Mouse (Mus musculus) kidney, postnatal 0 days (tissue): ENCODE results near the gene Mrpl39. TPM values are rescaled to one million over a fixed set of nuclear protein-coding genes. Genes with fewer than 3 reads are reported as not detected.
A peak's percentile ranks its signal among the peaks of the same experiment; 100 is the strongest.

Experiments used
- ATAC-seq: fragments of 200-750 bp; cut with Nextera tagmentation; replicated peaks from 2 replicates; pipeline ENCODE4 v1.8.0; 2017; ENCODE audit warnings: low read depth, moderate number of reproducible peaks, moderate TSS enrichment, moderate library complexity; ENCODE audit not compliant: low FRiP score
- DNase-seq: peaks from one replicate; pipeline ENCODE4 v3.0.0-alpha.2; 2016; ENCODE audit warnings: low spot score
- H3K27ac ChIP-seq: fragments of 300-500 bp; sonication (generic); 2 replicates; pipeline ENCODE4 v1.5.1; 2014; ENCODE audit warnings: mild to moderate bottlenecking
- H3K27me3 ChIP-seq: fragments of 300-500 bp; sonication (generic); 2 replicates; pipeline ENCODE4 v1.6.1; 2014; ENCODE audit warnings: low read length, mixed read lengths; ENCODE audit not compliant: insufficient read depth
- H3K36me3 ChIP-seq: fragments of 300-500 bp; sonication (generic); 2 replicates; pipeline ENCODE4 v1.6.1; 2014; ENCODE audit warnings: low read length, mixed read lengths; ENCODE audit not compliant: insufficient read depth
- H3K4me1 ChIP-seq: fragments of 300-500 bp; sonication (generic); replicated peaks from 2 replicates; pipeline ENCODE4 v1.6.1; 2014; ENCODE audit warnings: antibody characterized with exemption, low read length, mixed read lengths; ENCODE audit not compliant: insufficient read depth
- H3K4me2 ChIP-seq: fragments of 300-500 bp; sonication (generic); 2 replicates; pipeline ENCODE4 v1.6.1; 2014; ENCODE audit warnings: mild to moderate bottlenecking, low read length, moderate library complexity, mixed read lengths
- H3K4me3 ChIP-seq: fragments of 300-500 bp; sonication (generic); replicated peaks from 2 replicates; pipeline ENCODE4 v1.5.1; 2014; ENCODE audit warnings: low read depth, low read length
- H3K9ac ChIP-seq: fragments of 300-500 bp; sonication (generic); 2 replicates; pipeline ENCODE4 v1.6.1; 2014; ENCODE audit warnings: low read depth, low read length
- H3K9me3 ChIP-seq: fragments of 300-500 bp; sonication (generic); replicated peaks from 2 replicates; pipeline ENCODE4 v1.6.1; 2016; ENCODE audit warnings: low read length, inconsistent platforms, mixed read lengths
- CTCF ChIP-seq: IDR thresholded peaks from 2 replicates; pipeline ENCODE4 v1.5.1; 2016; ENCODE audit warnings: antibody characterized with exemption, low read depth, mild to moderate bottlenecking, moderate library complexity
- WGBS: fragments of 180-500 bp; shearing (Covaris S2); extraction: QIAGEN DNeasy Blood & Tissue Kit; methylation state at CpG from one replicate; pipeline ENCODE4 v1.1.7; 2014; 5-methylcytosine and 5-hydroxymethylcytosine counted together
- polyA plus RNA-seq: library from polyadenylated mRNA; unstranded; fragments of >200 nt; fragmentation: Nextera tagmentation; extraction: Ambion mirVana; gene quantifications from 2 replicates; pipeline ENCODE4 v1.2.1, GENCODE M21; 2015

Gene Mrpl39
- 45.5 and 46.3 TPM in 2 replicates for polyA plus RNA-seq

DNA sequence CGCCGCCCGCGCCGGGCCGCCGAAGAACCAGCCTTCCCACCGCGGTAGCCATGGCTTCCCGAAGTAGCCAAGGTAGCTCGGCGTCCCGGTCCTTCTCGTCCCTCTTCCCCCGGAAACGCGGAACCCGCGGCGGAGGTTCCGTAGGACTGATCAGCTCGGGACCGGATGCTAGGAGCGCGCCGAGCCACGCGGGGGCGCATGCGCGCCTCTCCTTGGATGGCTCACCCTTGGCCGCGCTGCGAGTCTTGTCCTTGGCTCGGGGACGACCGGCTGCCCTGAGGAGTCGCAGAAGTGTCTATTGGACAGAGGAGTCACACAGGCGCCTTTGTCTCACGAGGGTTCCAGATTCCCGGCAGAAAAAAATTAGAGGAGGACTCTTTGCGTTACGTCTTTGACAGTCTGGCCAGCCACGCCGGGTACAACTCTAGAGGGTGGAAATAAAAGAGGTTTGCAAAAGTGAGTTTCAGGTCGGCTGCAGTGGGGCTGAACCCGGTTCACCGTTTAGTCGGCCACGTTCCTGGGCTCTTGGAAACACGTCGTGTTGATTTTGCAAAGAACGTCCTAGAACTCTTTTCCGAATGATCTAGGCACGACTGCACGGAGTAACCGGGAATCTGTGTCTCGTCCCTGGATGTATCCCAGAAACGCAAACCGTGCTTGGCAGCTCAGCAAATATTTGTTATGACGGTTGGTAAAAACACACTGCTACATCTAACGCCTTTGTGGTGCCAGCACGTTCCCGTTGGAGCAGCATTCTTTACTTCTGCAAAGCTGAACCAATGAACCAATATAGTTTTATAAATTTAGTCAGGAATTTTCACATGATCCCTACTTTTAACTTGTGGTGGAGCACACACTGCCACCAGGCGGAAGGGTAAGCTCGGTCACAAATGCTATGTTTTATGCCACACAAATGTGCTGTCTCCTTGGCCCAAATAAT, at the start of gene Mrpl39:
TSS of gene Mrpl39 (minus strand) at position 577 of the 940 bp plus-strand sequence.
- Histone ChIP-seq H3K9ac (peak within 1 kb of the TSS; percentile 86), H3K27me3 (no peaks in the 10 kb centered on the region), H3K4me2 (peak within 1 kb of the TSS; percentile 80), H3K9me3 (no peaks in the 10 kb centered on the region), H3K27ac (peak within 1 kb of the TSS; percentile 48; the same call in 1 of the 2 replicates), H3K4me3 (peak within 1 kb of the TSS; percentile 81), H3K4me1 (peaks cover 5% of the 10 kb centered on the region), H3K36me3 (peaks cover 8% of the 10 kb centered on the region; the same call in 1 of the 2 replicates)
- TF ChIP-seq CTCF: peak; percentile 90
- DNase-seq (peak; percentile 95), ATAC-seq (peak; percentile 100)
- WGBS: under 1% methylated on average over 66 of the region's 66 CpGs

DNA sequence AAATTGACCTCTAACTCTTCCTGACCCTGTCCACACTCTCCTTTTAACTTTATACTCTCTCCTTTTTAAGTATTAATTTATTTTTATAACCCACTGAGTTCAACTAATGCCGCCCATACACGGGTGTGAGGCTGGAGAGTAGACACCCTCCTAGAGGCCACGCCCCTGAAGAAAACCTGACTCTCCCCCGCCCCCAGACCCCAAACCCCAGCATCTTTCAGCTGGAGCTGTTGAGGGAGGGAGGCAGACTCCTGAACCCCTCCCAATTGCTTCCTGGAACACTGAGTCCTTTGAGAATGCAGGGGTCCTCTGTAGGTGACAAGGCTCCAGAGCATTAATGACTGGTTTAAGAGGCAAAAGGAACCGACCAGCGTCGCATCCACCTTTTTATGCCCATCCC, 49.4 kb upstream of the Mrpl39 start:
- Histone ChIP-seq H3K9me3 (no peaks in the 10 kb centered on the region), H3K27me3 (no peaks in the 10 kb centered on the region), H3K4me1 (no peaks in the 10 kb centered on the region)

DNA sequence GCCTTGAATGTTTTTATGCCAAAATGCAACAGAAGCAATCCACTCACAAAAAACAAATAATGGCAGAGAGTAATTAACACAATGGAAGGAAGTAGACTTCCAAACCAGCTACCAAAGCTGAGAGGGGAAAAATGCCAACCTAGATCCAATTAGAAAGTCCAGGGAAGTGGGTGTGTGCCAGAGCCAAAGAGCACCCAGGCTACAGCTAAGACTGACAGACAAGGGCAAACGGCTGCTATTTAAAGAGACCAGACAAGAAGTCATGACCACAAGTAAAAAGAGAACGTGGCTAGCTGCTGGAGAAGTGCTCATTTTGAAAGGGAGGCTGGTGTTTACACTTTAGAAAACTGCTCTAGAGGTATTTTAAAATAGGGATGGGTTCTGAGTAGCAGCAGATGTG, 47.7 kb upstream of the Mrpl39 start:
- no peaks in the 10 kb centered on the region for H3K9me3 ChIP-seq
- DNase-seq (no peak), ATAC-seq (no peak)
- H3K9ac ChIP-seq: no peak overlapping the region
- H3K4me3 ChIP-seq: no peak overlapping the region
- no peaks in the 10 kb centered on the region for H3K4me1 ChIP-seq
- H3K36me3 ChIP-seq: no peaks in the 10 kb centered on the region
- no peak overlapping the region for H3K27ac ChIP-seq
- 59% methylated on average over 2 of the region's 2 CpGs for WGBS
- H3K27me3 ChIP-seq: no peaks in the 10 kb centered on the region
- no peak overlapping the region for H3K4me2 ChIP-seq
- TF ChIP-seq CTCF: no peak

More for the DNA sequence above, 49.4 kb upstream of the Mrpl39 start:
- 25% methylated on average over 7 of the region's 7 CpGs for WGBS
- ATAC-seq (no peak), DNase-seq (no peak)
- H3K4me2 ChIP-seq: no peak overlapping the region
- H3K36me3 ChIP-seq: no peaks in the 10 kb centered on the region
- TF ChIP-seq CTCF: no peak
- H3K27ac ChIP-seq: no peak overlapping the region
- H3K9ac ChIP-seq: no peak overlapping the region
- no peak overlapping the region for H3K4me3 ChIP-seq

DNA sequence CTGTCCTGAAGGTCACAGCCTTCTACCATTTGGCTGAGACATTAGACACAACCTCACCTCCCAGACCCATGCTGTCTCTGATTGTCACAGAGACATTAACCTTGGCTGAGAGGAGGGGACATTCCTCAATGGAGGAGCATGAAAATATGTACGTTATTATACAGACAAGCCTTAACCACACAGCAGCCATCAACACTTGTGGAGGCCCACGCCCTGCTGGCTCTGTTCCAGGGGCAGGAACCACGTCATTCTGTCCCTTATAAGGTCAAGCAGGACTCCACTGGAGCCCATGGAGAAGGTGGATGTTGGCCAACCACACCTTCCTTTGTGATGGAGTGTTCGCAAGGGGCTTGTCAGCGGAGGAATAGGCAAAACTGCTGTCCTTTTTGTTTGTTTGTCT, 44.2 kb upstream of the Mrpl39 start:
- H3K36me3 ChIP-seq: no peaks in the 10 kb centered on the region
- DNase-seq (no peak), ATAC-seq (no peak)
- TF ChIP-seq CTCF: no peak
- no peaks in the 10 kb centered on the region for H3K27me3 ChIP-seq
- whole genome bisulfite sequencing: 78% methylated on average over 5 of the region's 5 CpGs
- H3K4me2 ChIP-seq: no peak overlapping the region
- no peak overlapping the region for H3K4me3 ChIP-seq
- H3K9ac ChIP-seq: no peak overlapping the region
- no peak overlapping the region for H3K27ac ChIP-seq
- no peaks in the 10 kb centered on the region for H3K4me1 ChIP-seq
- H3K9me3 ChIP-seq: no peaks in the 10 kb centered on the region

DNA sequence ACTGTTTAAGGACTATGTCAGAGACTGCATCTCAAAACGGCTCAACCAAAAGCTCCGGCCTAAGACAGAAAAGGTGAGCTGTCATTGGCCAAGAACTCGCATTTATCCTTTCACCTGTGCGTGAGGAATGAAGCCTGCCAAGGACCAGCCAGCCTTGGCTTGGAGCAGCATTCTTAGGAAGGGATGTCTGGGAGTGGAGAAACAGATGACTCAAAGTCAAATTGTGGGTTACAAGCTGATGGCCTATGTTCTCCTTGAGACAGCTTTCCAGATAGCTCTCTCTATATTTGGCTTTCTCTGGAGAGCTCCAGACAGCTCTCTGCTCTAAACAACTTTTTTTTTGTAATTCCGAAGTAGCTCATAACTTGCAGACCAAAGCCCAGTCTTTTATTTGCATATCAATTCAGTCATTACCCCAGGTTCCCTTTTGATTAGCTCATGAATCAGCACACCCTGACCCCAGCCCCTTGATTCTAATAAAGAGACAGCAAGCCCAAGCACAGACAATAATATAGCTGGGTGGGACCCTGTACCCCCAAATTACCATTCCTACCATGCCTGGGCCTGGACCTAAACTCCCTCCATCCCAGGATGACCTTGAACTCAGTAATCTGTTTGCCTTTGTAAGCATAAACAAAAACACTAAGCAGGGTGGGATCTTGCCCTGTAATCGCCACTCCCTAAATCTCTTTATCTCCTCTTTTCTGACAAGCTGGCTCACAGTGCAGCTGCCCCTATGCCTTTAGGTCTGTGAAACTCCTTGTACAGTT, 43.5 kb upstream of the Mrpl39 start:
- H3K27ac ChIP-seq: no peak overlapping the region
- no peak overlapping the region for H3K9ac ChIP-seq
- no peak for ATAC-seq
- 87% methylated on average over 6 of the region's 6 CpGs for WGBS
- H3K4me1 ChIP-seq: 0 out of 2 replicates have a peak, but pooled peaks cover under 1% of the 10 kb centered on the region
- TF ChIP-seq CTCF: no peak
- no peak for DNase-seq
- H3K4me2 ChIP-seq: no peak overlapping the region
- no peaks in the 10 kb centered on the region for H3K36me3 ChIP-seq
- H3K9me3 ChIP-seq: no peaks in the 10 kb centered on the region
- H3K4me3 ChIP-seq: no peak overlapping the region
- no peaks in the 10 kb centered on the region for H3K27me3 ChIP-seq

DNA sequence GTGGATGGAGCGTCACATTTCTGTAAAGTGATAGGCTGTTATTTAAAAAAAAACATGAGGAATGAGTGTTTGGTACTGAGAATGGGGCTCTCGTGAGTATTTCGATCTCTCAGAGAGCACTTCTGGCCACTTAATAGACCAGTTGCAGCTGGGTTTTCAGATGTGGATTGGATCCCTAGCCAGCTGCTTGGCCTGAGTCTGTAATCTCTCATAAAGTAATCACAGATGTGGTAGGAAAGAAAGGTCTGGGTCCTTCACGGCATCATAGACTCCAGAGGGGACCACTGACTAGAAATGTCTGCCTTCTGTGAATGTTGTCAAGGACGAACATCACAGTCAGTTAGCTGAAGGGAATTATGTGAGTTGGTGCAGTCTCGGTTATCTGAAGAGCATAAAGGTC, 42.9 kb upstream of the Mrpl39 start:
- Histone ChIP-seq H3K27ac (no peak overlapping the region), H3K36me3 (no peaks in the 10 kb centered on the region), H3K4me3 (no peak overlapping the region), H3K27me3 (no peaks in the 10 kb centered on the region), H3K4me2 (no peak overlapping the region), H3K9me3 (no peaks in the 10 kb centered on the region), H3K9ac (no peak overlapping the region), H3K4me1 (peaks cover 6% of the 10 kb centered on the region; the same call in 1 of the 2 replicates)
- TF ChIP-seq CTCF: no peak
- ATAC-seq (no peak), DNase-seq (no peak)
- 85% methylated on average over 6 of the region's 6 CpGs for WGBS
